Mouse (Mus musculus) retina, postnatal 7 days (tissue): ENCODE measurements around the gene Pepd.
"Not testable (repeated sequence)": the region's sequence is repeated elsewhere in the genome, so short reads cannot be mapped to it uniquely, and the experiment has no call there.

ENCODE experiments used
- DNase-seq: peaks from one replicate; pipeline ENCODE4 v3.0.0-alpha.2; 2012; ENCODE audit warnings: low read depth, low spot score

The Pepd gene

GRCm38 (mm10) chr7:34932631-34933030, 20.5 kb downstream of the Pepd start:
- no peak for DNase-seq

- DNase-seq, result no peak
These were observed 21.0 kb downstream of the Pepd start for GRCm38 (mm10) chr7:34933142-34933541.

- DNase-seq, result no peak
These were observed 24.2 kb downstream of the Pepd start for GRCm38 (mm10) chr7:34936347-34936746.

- DNase-seq, result no peak
These were observed 26.6 kb downstream of the Pepd start for GRCm38 (mm10) chr7:34938636-34939261.

GRCm38 (mm10) chr7:34939262-34939951, 27.2 kb downstream of the Pepd start:
- no peak for DNase-seq

- DNase-seq, result no peak
These were observed 27.8 kb downstream of the Pepd start for GRCm38 (mm10) chr7:34939952-34940312.

- no peak for DNase-seq
These were observed 31.5 kb downstream of the Pepd start for GRCm38 (mm10) chr7:34943581-34944123.

GRCm38 (mm10) chr7:34946269-34946925, 34.2 kb downstream of the Pepd start:
- no peak for DNase-seq

- no peak for DNase-seq
These were observed 42.4 kb downstream of the Pepd start for GRCm38 (mm10) chr7:34954548-34954947.

GRCm38 (mm10) chr7:34955295-34955694, 43.1 kb downstream of the Pepd start:
- no peak for DNase-seq

GRCm38 (mm10) chr7:34957138-34957537, 45.0 kb downstream of the Pepd start:
- DNase-seq, result no peak

- DNase-seq, result no peak
These were observed 51.9 kb downstream of the Pepd start for GRCm38 (mm10) chr7:34963889-34964645.

GRCm38 (mm10) chr7:34967362-34967761, 55.2 kb downstream of the Pepd start:
- DNase-seq, result no peak

- no peak for DNase-seq
These were observed 56.7 kb downstream of the Pepd start for GRCm38 (mm10) chr7:34968749-34969433.

- DNase-seq, result no peak
These were observed 59.6 kb downstream of the Pepd start for GRCm38 (mm10) chr7:34971826-34972225.

- DNase-seq, result no peak
These were observed 60.8 kb downstream of the Pepd start for GRCm38 (mm10) chr7:34972990-34973440.

- no peak for DNase-seq
These were observed 61.7 kb downstream of the Pepd start for GRCm38 (mm10) chr7:34973877-34974276.

GRCm38 (mm10) chr7:34975913-34976312, 63.7 kb downstream of the Pepd start:
- DNase-seq, result no peak

GRCm38 (mm10) chr7:34977403-34977802, 65.2 kb downstream of the Pepd start:
- DNase-seq, result no peak

GRCm38 (mm10) chr7:34981803-34982202, 69.6 kb downstream of the Pepd start:
- no peak for DNase-seq

- not testable (repeated sequence) for DNase-seq
These were observed 70.2 kb downstream of the Pepd start for GRCm38 (mm10) chr7:34982372-34982771.
